In the genomic region with DNA sequence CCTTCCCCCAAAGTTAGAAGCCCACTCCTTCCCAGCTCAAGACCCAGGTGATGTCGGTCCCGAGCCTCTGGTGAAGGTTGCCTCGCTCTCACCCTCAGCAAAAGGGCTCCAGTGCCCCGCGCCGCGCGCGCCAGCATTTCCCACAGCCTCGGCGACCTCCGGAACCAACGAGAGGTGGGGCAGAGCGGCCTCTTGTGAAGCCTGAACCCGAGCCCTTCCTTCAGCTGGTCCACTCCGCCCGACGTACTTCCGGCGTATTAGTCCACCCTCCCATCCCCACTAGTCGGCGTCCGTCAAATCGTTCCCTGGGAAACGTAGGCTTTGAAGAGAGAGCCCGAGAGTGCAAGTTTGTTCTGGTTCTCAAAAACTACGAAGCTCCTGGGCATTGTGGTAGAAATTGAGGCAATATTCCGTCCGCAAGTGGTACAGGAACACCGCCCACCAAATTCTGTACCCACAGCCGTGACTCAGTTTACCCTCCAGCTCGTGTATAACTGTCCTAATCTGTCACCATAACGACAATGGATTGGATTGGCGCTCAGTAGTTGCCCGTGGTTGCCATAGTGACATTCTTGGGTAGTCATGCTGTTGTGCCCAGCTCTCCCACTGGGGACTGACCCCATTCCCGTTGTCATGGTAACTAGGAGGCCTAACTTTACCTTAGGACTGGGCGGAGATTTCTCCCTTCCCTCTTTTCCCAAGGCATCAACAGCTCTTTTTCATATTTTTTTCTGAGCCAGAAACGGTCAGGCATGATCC, we compare ENCODE assay signal across 8 mouse cellular contexts. TPM values are rescaled to one million over a fixed set of nuclear protein-coding genes. Genes with fewer than 3 reads are reported as not detected.
DNase-seq lines count a peak whose midpoint lies in the region; ATAC-seq and TF ChIP-seq lines count a peak whose summit lies in the region.

A gene (minus strand): TSS at position 474 of the 759 bp plus-strand sequence.

- H3K4me2 ChIP-seq in embryonic facial prominence, embryonic 15.5 days (replicated peaks): peak within 1 kb of the TSS; percentile 76
- peak within 1 kb of the TSS; percentile 87 for H3K4me2 ChIP-seq in kidney, embryonic 14.5 days (replicated peaks; ENCODE audit: low read depth, low read length)
- H3K4me2 ChIP-seq in limb, embryonic 15.5 days: peak within 1 kb of the TSS; percentile 72

- H3K36me3 ChIP-seq in embryonic facial prominence, embryonic 15.5 days: peaks cover 67% of the 10 kb centered on the region
- peaks cover 51% of the 10 kb centered on the region for H3K36me3 ChIP-seq in kidney, embryonic 14.5 days (ENCODE audit: control insufficient read depth, insufficient read depth, low read length)
- peaks cover 68% of the 10 kb centered on the region for H3K36me3 ChIP-seq in limb, embryonic 15.5 days

- peak; percentile 93 for ATAC-seq in embryonic facial prominence, embryonic 15.5 days (ENCODE audit: insufficient number of reproducible peaks, low FRiP score, low TSS enrichment, low read depth)
- peak; percentile 96 for ATAC-seq in kidney, embryonic 14.5 days (ENCODE audit: low FRiP score, low TSS enrichment)
- ATAC-seq in limb, embryonic 15.5 days (ENCODE audit: insufficient number of reproducible peaks, low FRiP score, low TSS enrichment, low read depth): peak; percentile 93

- peak within 1 kb of the TSS; percentile 83 for H3K27ac ChIP-seq in bone marrow, adult 2 months (ENCODE audit: control insufficient read depth, insufficient read depth, low read depth, low read length, poor library complexity)
- peak within 1 kb of the TSS; percentile 87 for H3K27ac ChIP-seq in embryonic facial prominence, embryonic 15.5 days (replicated peaks)
- peak within 1 kb of the TSS; percentile 83 for H3K27ac ChIP-seq in kidney, embryonic 14.5 days (ENCODE audit: low read depth, low read length)
- H3K27ac ChIP-seq in limb, embryonic 15.5 days: peak within 1 kb of the TSS; percentile 87

- DNase-seq in 416B (ENCODE audit: low read depth): peak; percentile 96
- DNase-seq in heart, adult 9 months (ENCODE audit: low spot score in 2 of 2): peak; percentile 92 to 93
- peak; percentile 70 for DNase-seq in monocyte, adult 2 months (ENCODE audit: low read depth in 1 of 2, low spot score in 2 of 2)
- DNase-seq in spleen, postnatal 36 days (ENCODE audit: low spot score in 2 of 2): peak; percentile 90 to 93

- peak; percentile 77; the same call in 1 of the 2 replicates for TF ChIP-seq POLR2A in bone marrow, adult 2 months (IDR thresholded peaks at IDR 0.05; ENCODE audit: borderline replicate concordance, control insufficient read depth, low read depth, low read length)

- H3K9me3 ChIP-seq in embryonic facial prominence, embryonic 15.5 days (replicated peaks): no peaks in the 10 kb centered on the region
- H3K9me3 ChIP-seq in kidney, embryonic 14.5 days (ENCODE audit: control insufficient read depth, low read length): no peaks in the 10 kb centered on the region
- no peaks in the 10 kb centered on the region for H3K9me3 ChIP-seq in limb, embryonic 15.5 days

- H3K27me3 ChIP-seq in embryonic facial prominence, embryonic 15.5 days: no peaks in the 10 kb centered on the region
- no peaks in the 10 kb centered on the region for H3K27me3 ChIP-seq in kidney, embryonic 14.5 days (ENCODE audit: control insufficient read depth, insufficient read depth, low read length)
- H3K27me3 ChIP-seq in limb, embryonic 15.5 days: no peaks in the 10 kb centered on the region

- H3K4me3 ChIP-seq in bone marrow, adult 2 months (replicated peaks; ENCODE audit: control insufficient read depth, low read depth, low read length): peak within 1 kb of the TSS; percentile 97
- peak within 1 kb of the TSS; percentile 66 for H3K4me3 ChIP-seq in embryonic facial prominence, embryonic 15.5 days (replicated peaks)
- H3K4me3 ChIP-seq in kidney, embryonic 14.5 days (ENCODE audit: low read length): peak within 1 kb of the TSS; percentile 89
- H3K4me3 ChIP-seq in limb, embryonic 15.5 days: peak within 1 kb of the TSS; percentile 77

- TF ChIP-seq CTCF in bone marrow, adult 2 months (IDR thresholded peaks at IDR 0.05; ENCODE audit: control insufficient read depth, insufficient read depth, low read length): peak; percentile 35; the same call in 1 of the 2 replicates

- H3K9ac ChIP-seq in embryonic facial prominence, embryonic 15.5 days: peak within 1 kb of the TSS; percentile 75
- H3K9ac ChIP-seq in kidney, embryonic 14.5 days (ENCODE audit: low read depth, low read length): peak within 1 kb of the TSS; percentile 93
- H3K9ac ChIP-seq in limb, embryonic 15.5 days: peak within 1 kb of the TSS; percentile 79

- H3K4me1 ChIP-seq in bone marrow, adult 2 months (ENCODE audit: control insufficient read depth, insufficient read depth, low read length): peaks cover 2% of the 10 kb centered on the region; the same call in 1 of the 2 replicates
- peaks cover 23% of the 10 kb centered on the region for H3K4me1 ChIP-seq in embryonic facial prominence, embryonic 15.5 days
- H3K4me1 ChIP-seq in kidney, embryonic 14.5 days (ENCODE audit: control insufficient read depth, insufficient read depth, low read length): peaks cover 11% of the 10 kb centered on the region
- H3K4me1 ChIP-seq in limb, embryonic 15.5 days: peaks cover 15% of the 10 kb centered on the region

- 2% methylated on average over 38 of the region's 38 CpGs for WGBS in bone marrow, adult 2 months
- WGBS in embryonic facial prominence, embryonic 15.5 days: under 1% methylated on average over 38 of the region's 38 CpGs
- 2% methylated on average over 38 of the region's 38 CpGs for WGBS in kidney, embryonic 14.5 days
- WGBS in limb, embryonic 15.5 days: 1% methylated on average over 38 of the region's 38 CpGs

RNA-seq across cellular contexts. Expression of the gene that starts here (rescaled TPM):
- polyA plus RNA-seq in bone marrow, adult 2 months (2011; ENCODE audit: insufficient read depth, insufficient read length, low replicate concordance, missing spikeins): 40.9 and 48.4 TPM in 2 replicates
- 294 and 307 TPM in 2 replicates for polyA plus RNA-seq in embryonic facial prominence, embryonic 15.5 days (2015; fragmentation: Nextera tagmentation; extraction: Ambion mirVana)
- 353 and 454 TPM in 2 replicates for polyA plus RNA-seq in kidney, embryonic 14.5 days (2014; fragmentation: Nextera tagmentation; extraction: Ambion mirVana)
- polyA plus RNA-seq in limb, embryonic 15.5 days (2015; fragmentation: Nextera tagmentation; extraction: Ambion mirVana): 286 and 303 TPM in 2 replicates

Comparison
In these comparisons a context has a peak if more than half of its experiments do, and no peak if none do; other contexts are left out.
1. Peak in every context shown above with its lines: DNase-seq, ATAC-seq, H3K4me3 ChIP-seq and H3K27ac ChIP-seq.